Mouse (Mus musculus) frontal cortex, postnatal 25 days (tissue): ENCODE data around the gene Actr2.
"Not testable (repeated sequence)": the region's sequence is repeated elsewhere in the genome, so short reads cannot be mapped to it uniquely, and the experiment has no call there.

Source experiments
- DNase-seq, 2 experiments: peaks; one replicate each; pipeline ENCODE4 v3.0.0; 2022; ENCODE audit warnings: low spot score in 2 of 2

Gene Actr2

GRCm38 (mm10) chr11:20112741-20113480, at the start of gene Actr2:
TSS of gene Actr2 (minus strand) at chr11:20112913.
- peak; percentile 86 to 92 for DNase-seq

GRCm38 (mm10) chr11:20158879-20159278, 46.2 kb upstream of the Actr2 start:
- DNase-seq, result no peak

GRCm38 (mm10) chr11:20153542-20153941, 40.8 kb upstream of the Actr2 start:
- DNase-seq, result not testable (repeated sequence)

- DNase-seq, result no peak
These were observed 39.6 kb upstream of the Actr2 start for GRCm38 (mm10) chr11:20152107-20152901.

GRCm38 (mm10) chr11:20151290-20151689, 38.6 kb upstream of the Actr2 start:
- DNase-seq, result no peak

GRCm38 (mm10) chr11:20149936-20150335, 37.2 kb upstream of the Actr2 start:
- DNase-seq, result no peak

- DNase-seq, result no peak
These were observed 32.7 kb upstream of the Actr2 start for GRCm38 (mm10) chr11:20145383-20145782.

- no peak for DNase-seq
These were observed 32.0 kb upstream of the Actr2 start for GRCm38 (mm10) chr11:20144536-20145263.

GRCm38 (mm10) chr11:20143687-20144086, 31.0 kb upstream of the Actr2 start:
- DNase-seq, result not testable (repeated sequence)

- no peak for DNase-seq
These were observed 29.8 kb upstream of the Actr2 start for GRCm38 (mm10) chr11:20142516-20142915.

GRCm38 (mm10) chr11:20140286-20140685, 27.6 kb upstream of the Actr2 start:
- no peak for DNase-seq

GRCm38 (mm10) chr11:20139711-20140110, 27.0 kb upstream of the Actr2 start:
- DNase-seq, result no peak

- DNase-seq, result no peak
These were observed 25.9 kb upstream of the Actr2 start for GRCm38 (mm10) chr11:20138498-20139208.

- no peak for DNase-seq
These were observed 25.2 kb upstream of the Actr2 start for GRCm38 (mm10) chr11:20137872-20138271.

- DNase-seq, result no peak
These were observed 23.6 kb upstream of the Actr2 start for GRCm38 (mm10) chr11:20136314-20136713.

- DNase-seq, result not testable (repeated sequence)
These were observed 22.2 kb upstream of the Actr2 start for GRCm38 (mm10) chr11:20134869-20135268.

GRCm38 (mm10) chr11:20133721-20134120, 21.0 kb upstream of the Actr2 start:
- DNase-seq, result no peak

- peak; percentile 65 to 72 for DNase-seq
These were observed 20.3 kb upstream of the Actr2 start for GRCm38 (mm10) chr11:20132955-20133562.

- no peak for DNase-seq
These were observed 14.2 kb upstream of the Actr2 start for GRCm38 (mm10) chr11:20126673-20127516.

- no peak for DNase-seq
These were observed 12.7 kb upstream of the Actr2 start for GRCm38 (mm10) chr11:20125423-20125822.
